In genomic region chr19:5692913-5693396, GRCm38 (mm10) we compare ENCODE assay signal across 8 mouse cellular contexts. TPM values are rescaled to one million over a fixed set of nuclear protein-coding genes. Genes with fewer than 3 reads are reported as not detected.
DNase-seq lines count a peak whose midpoint lies in the region; ATAC-seq and TF ChIP-seq lines count a peak whose summit lies in the region.
"Had no signal": no experiment of that assay in that cellular context is flagged by ENCODE, and none has a peak within 500 bp of the region (broad histone marks: within the 10 kb centered on the region; RNA-seq: fewer than 3 reads in every experiment).

No protein-coding gene starts in this region.

- H3K27me3 ChIP-seq in G1E (ENCODE audit: insufficient read depth, low read length) = no peaks in the 10 kb centered on the region
- H3K27me3 ChIP-seq in hindbrain, embryonic 16.5 days (replicated peaks; ENCODE audit: control insufficient read depth, insufficient read depth, low read length) = no peaks in the 10 kb centered on the region
- no peaks in the 10 kb centered on the region for H3K27me3 ChIP-seq in liver, embryonic 16.5 days (ENCODE audit: control insufficient read depth, insufficient read depth, low read depth, low read length)

- H3K9ac ChIP-seq in hindbrain, embryonic 16.5 days (ENCODE audit: low read depth, low read length) = peak overlapping the region; percentile 45
- H3K9ac ChIP-seq in liver, embryonic 16.5 days (ENCODE audit: low read depth, low read length) = peak overlapping the region; percentile 99

- H3K4me2 ChIP-seq in hindbrain, embryonic 16.5 days (ENCODE audit: low read length) = peak overlapping the region; percentile 42
- H3K4me2 ChIP-seq in liver, embryonic 16.5 days (ENCODE audit: low read depth, low read length) = peak overlapping the region; percentile 100

- no peak for TF ChIP-seq CTCF in G1E (IDR thresholded peaks at IDR 0.05; ENCODE audit: low read depth, low read length)

- no peak for ATAC-seq in G1E (ENCODE audit: extremely low read depth, insufficient number of reproducible peaks, low FRiP score, poor library complexity, severe bottlenecking)
- ATAC-seq in hindbrain, embryonic 16.5 days = no peak
- no peak for ATAC-seq in liver, embryonic 16.5 days (ENCODE audit: low read depth)

- 79% methylated on average over 10 of the region's 10 CpGs for WGBS in hindbrain, embryonic 16.5 days
- 54% methylated on average over 10 of the region's 10 CpGs for WGBS in liver, embryonic 16.5 days (ENCODE audit: insufficient replicate concordance)

- H3K27ac ChIP-seq in hindbrain, embryonic 16.5 days (ENCODE audit: low read depth, low read length) = no peak overlapping the region
- H3K27ac ChIP-seq in liver, embryonic 16.5 days (ENCODE audit: low read length) = peak overlapping the region; percentile 76

- DNase-seq in G1E (ENCODE audit: low spot score) = no peak
- DNase-seq in Muller cell, postnatal 12 days (ENCODE audit: inconsistent ontology term) = peak; percentile 53
- DNase-seq in testis, postnatal 14 days (ENCODE audit: low spot score) = no peak
- no peak for DNase-seq in gastrocnemius, postnatal 10 days
- no peak for DNase-seq in adrenal gland, adult 2 months

- peaks cover 79% of the 10 kb centered on the region for H3K36me3 ChIP-seq in G1E (replicated peaks)
- peaks cover 12% of the 10 kb centered on the region; the same call in 1 of the 2 replicates for H3K36me3 ChIP-seq in hindbrain, embryonic 16.5 days (ENCODE audit: control insufficient read depth, insufficient read depth, low read length)
- H3K36me3 ChIP-seq in liver, embryonic 16.5 days (ENCODE audit: control insufficient read depth, insufficient read depth) = peaks cover 30% of the 10 kb centered on the region

- peaks cover 52% of the 10 kb centered on the region for H3K4me1 ChIP-seq in G1E (ENCODE audit: insufficient read depth, low read depth, low read length)
- peaks cover 36% of the 10 kb centered on the region for H3K4me1 ChIP-seq in hindbrain, embryonic 16.5 days (ENCODE audit: control insufficient read depth, insufficient read depth, low read depth, low read length)
- peaks cover 42% of the 10 kb centered on the region for H3K4me1 ChIP-seq in liver, embryonic 16.5 days (ENCODE audit: control insufficient read depth, low read depth, low read length)

- no peaks in the 10 kb centered on the region for H3K9me3 ChIP-seq in G1E (replicated peaks)
- no peaks in the 10 kb centered on the region for H3K9me3 ChIP-seq in hindbrain, embryonic 16.5 days (ENCODE audit: control insufficient read depth, low read length)
- H3K9me3 ChIP-seq in liver, embryonic 16.5 days (replicated peaks; ENCODE audit: control insufficient read depth, low read length) = no peaks in the 10 kb centered on the region

- H3K4me3 ChIP-seq in G1E (ENCODE audit: low read depth, low read length) = peak overlapping the region; percentile 86; the same call in 1 of the 2 replicates
- H3K4me3 ChIP-seq in hindbrain, embryonic 16.5 days (ENCODE audit: low read length) = peak overlapping the region; percentile 6; the same call in 1 of the 2 replicates
- H3K4me3 ChIP-seq in liver, embryonic 16.5 days (ENCODE audit: low read depth, low read length) = peak overlapping the region; percentile 95

RNA-seq across cellular contexts. Expression of gene Pcnx3, which starts 4.2 kb away (rescaled TPM):
- total RNA-seq in G1E (2014; fragmentation: Nextera tagmentation) (50.7 and 51.0 TPM in 2 replicates), G1E (2017) (13.6 and 16.1 TPM in 2 replicates)
- polyA plus RNA-seq in G1E (2012) = 178 and 200 TPM in 2 replicates
- 22.6 and 24.8 TPM in 2 replicates for polyA plus RNA-seq in hindbrain, embryonic 16.5 days (2015; fragmentation: Nextera tagmentation; extraction: Ambion mirVana)
- 8.2 and 9.7 TPM in 2 replicates for polyA plus RNA-seq in liver, embryonic 16.5 days (2015; fragmentation: Nextera tagmentation; extraction: Ambion mirVana)
- total RNA-seq in gastrocnemius, postnatal 10 days (2021) = 10 to 100 TPM; 19.5 to 32.5 TPM
- 10 to 100 TPM; 88.9 to 90.8 TPM for total RNA-seq in adrenal gland, adult 2 months (2021)
- 330 and 358 TPM in 2 replicates for polyA plus RNA-seq in adrenal gland, adult 2 months (2012; rRNA removed)

RNA-seq across cellular contexts. Expression of gene Map3k11, which starts 4.4 kb away (rescaled TPM):
- total RNA-seq in G1E (2014; fragmentation: Nextera tagmentation) (18.3 and 23.3 TPM in 2 replicates), G1E (2017) (22.2 and 22.8 TPM in 2 replicates)
- 145 and 163 TPM in 2 replicates for polyA plus RNA-seq in G1E (2012)
- polyA plus RNA-seq in hindbrain, embryonic 16.5 days (2015; fragmentation: Nextera tagmentation; extraction: Ambion mirVana) = 9.2 and 13.2 TPM in 2 replicates
- 12.9 and 15.2 TPM in 2 replicates for polyA plus RNA-seq in liver, embryonic 16.5 days (2015; fragmentation: Nextera tagmentation; extraction: Ambion mirVana)
- 10 to 100 TPM; 19.3 to 25.0 TPM for total RNA-seq in gastrocnemius, postnatal 10 days (2021)
- total RNA-seq in adrenal gland, adult 2 months (2021) = 10 to 100 TPM; 42.6 to 44.2 TPM
- polyA plus RNA-seq in adrenal gland, adult 2 months (2012; rRNA removed) = 102 and 104 TPM in 2 replicates

RNA-seq across cellular contexts. Expression of gene Kcnk7, which starts 11.2 kb away (rescaled TPM):
- total RNA-seq in G1E (2014; fragmentation: Nextera tagmentation) (not detected in 2 replicates), G1E (2017) (not detected in 2 replicates)
- 0.07 and 0.10 TPM in 2 replicates for polyA plus RNA-seq in G1E (2012)
- not detected in 2 replicates for polyA plus RNA-seq in hindbrain, embryonic 16.5 days (2015; fragmentation: Nextera tagmentation; extraction: Ambion mirVana)
- polyA plus RNA-seq in liver, embryonic 16.5 days (2015; fragmentation: Nextera tagmentation; extraction: Ambion mirVana) = 0.14 TPM in 2 replicates
- total RNA-seq in gastrocnemius, postnatal 10 days (2021) = not detected
- not detected for total RNA-seq in adrenal gland, adult 2 months (2021)
- polyA plus RNA-seq in adrenal gland, adult 2 months (2012; rRNA removed) = not detected in 2 replicates
- total RNA-seq: hematopoietic stem cell, adult 5-6 weeks had no signal

RNA-seq across cellular contexts. Expression of gene Sipa1, which starts 29.4 kb away (rescaled TPM):
- 14.9 and 33.7 TPM in 2 replicates for total RNA-seq in G1E (2014; fragmentation: Nextera tagmentation)
- 10.3 and 13.5 TPM in 2 replicates for total RNA-seq in G1E (2017)
- polyA plus RNA-seq in G1E (2012) = 88.4 and 107 TPM in 2 replicates
- polyA plus RNA-seq in hindbrain, embryonic 16.5 days (2015; fragmentation: Nextera tagmentation; extraction: Ambion mirVana) = 14.3 and 19.1 TPM in 2 replicates
- 19.7 and 22.3 TPM in 2 replicates for polyA plus RNA-seq in liver, embryonic 16.5 days (2015; fragmentation: Nextera tagmentation; extraction: Ambion mirVana)
- 10 to 100 TPM; 25.5 to 36.6 TPM for total RNA-seq in gastrocnemius, postnatal 10 days (2021)
- 10 to 100 TPM; 39.8 to 62.1 TPM for total RNA-seq in adrenal gland, adult 2 months (2021)
- 165 and 177 TPM in 2 replicates for polyA plus RNA-seq in adrenal gland, adult 2 months (2012; rRNA removed)

RNA-seq across cellular contexts. Expression of gene Ehbp1l1, which starts 33.2 kb away (rescaled TPM):
- 20.8 and 34.1 TPM in 2 replicates for total RNA-seq in G1E (2014; fragmentation: Nextera tagmentation)
- 45.5 and 45.7 TPM in 2 replicates for total RNA-seq in G1E (2017)
- polyA plus RNA-seq in G1E (2012) = 85.9 and 88.3 TPM in 2 replicates
- polyA plus RNA-seq in hindbrain, embryonic 16.5 days (2015; fragmentation: Nextera tagmentation; extraction: Ambion mirVana) = 21.6 and 29.7 TPM in 2 replicates
- polyA plus RNA-seq in liver, embryonic 16.5 days (2015; fragmentation: Nextera tagmentation; extraction: Ambion mirVana) = 104 and 105 TPM in 2 replicates
- 100 to 1,000 TPM; 280 to 285 TPM for total RNA-seq in gastrocnemius, postnatal 10 days (2021)
- total RNA-seq in adrenal gland, adult 2 months (2021) = 10 to 100 TPM; 30.3 to 31.6 TPM
- polyA plus RNA-seq in adrenal gland, adult 2 months (2012; rRNA removed) = 47.6 and 49.2 TPM in 2 replicates

Comparison
In these comparisons a context has a peak if more than half of its experiments do, and no peak if none do; other contexts are left out.
1. H3K4me3 ChIP-seq: peak in every context shown above with its lines; median percentile 95 in liver, embryonic 16.5 days; 86 in G1E; 6 in hindbrain, embryonic 16.5 days.